Mouse (Mus musculus) intestine, postnatal 0 days (tissue): ENCODE results near the gene Gprasp2. TPM values are rescaled to one million over a fixed set of nuclear protein-coding genes. Genes with fewer than 3 reads are reported as not detected.
"Not testable (repeated sequence)": the region's sequence is repeated elsewhere in the genome, so short reads cannot be mapped to it uniquely, and the experiment has no call there.

Experiments used
- ATAC-seq: fragments of 200-750 bp; cut with Nextera tagmentation; 2 replicates; pipeline ENCODE4 v1.8.0; 2017; ENCODE audit warnings: mild to moderate bottlenecking, moderate TSS enrichment, moderate library complexity
- H3K27ac ChIP-seq: fragments of 300-500 bp; sonication (generic); 2 replicates; pipeline ENCODE4 v1.5.1; 2014; ENCODE audit warnings: mild to moderate bottlenecking, low read depth, low read length, moderate library complexity
- H3K27me3 ChIP-seq: fragments of 300-500 bp; sonication (generic); replicated peaks from 2 replicates; pipeline ENCODE4 v1.6.1; 2014; ENCODE audit warnings: low read length, mixed read lengths; ENCODE audit not compliant: control insufficient read depth, insufficient read depth
- H3K36me3 ChIP-seq: fragments of 300-500 bp; sonication (generic); 2 replicates; pipeline ENCODE4 v1.6.1; 2014; ENCODE audit warnings: mild to moderate bottlenecking, moderate library complexity; ENCODE audit not compliant: control insufficient read depth, insufficient read depth
- H3K4me1 ChIP-seq: fragments of 300-500 bp; sonication (generic); replicated peaks from 2 replicates; pipeline ENCODE4 v1.6.1; 2014; ENCODE audit warnings: antibody characterized with exemption, low read length, mixed read lengths; ENCODE audit not compliant: control insufficient read depth, insufficient read depth
- H3K4me2 ChIP-seq: fragments of 300-500 bp; sonication (generic); replicated peaks from 2 replicates; pipeline ENCODE4 v1.6.1; 2014; ENCODE audit warnings: low read depth, mild to moderate bottlenecking, moderate library complexity
- H3K4me3 ChIP-seq: fragments of 300-500 bp; sonication (generic); 2 replicates; pipeline ENCODE4 v1.5.1; 2014; ENCODE audit warnings: low read depth, low read length
- H3K9ac ChIP-seq: fragments of 300-500 bp; sonication (generic); 2 replicates; pipeline ENCODE4 v1.6.1; 2014; ENCODE audit warnings: mild to moderate bottlenecking, low read depth, low read length
- H3K9me3 ChIP-seq: fragments of 300-500 bp; sonication (generic); 2 replicates; pipeline ENCODE4 v1.6.1; 2016; ENCODE audit warnings: mixed run types; ENCODE audit not compliant: control insufficient read depth
- CTCF ChIP-seq: sonication (generic); IDR thresholded peaks from 2 replicates; pipeline ENCODE4 v1.5.1; 2016; ENCODE audit warnings: low read depth, mild to moderate bottlenecking, control low read depth, antibody characterized with exemption, moderate library complexity
- WGBS: fragments of 180-500 bp; shearing (Covaris S2); extraction: QIAGEN DNeasy Blood & Tissue Kit; methylation state at CpG from one replicate; pipeline ENCODE4 v1.1.7; 2014; 5-methylcytosine and 5-hydroxymethylcytosine counted together
- polyA plus RNA-seq: library from polyadenylated mRNA; unstranded; fragments of >200 nt; fragmentation: Nextera tagmentation; extraction: Ambion mirVana; gene quantifications from 2 replicates; pipeline ENCODE4 v1.2.1, GENCODE M21; 2015

Gene Gprasp2
- 4.7 and 5.6 TPM in 2 replicates for polyA plus RNA-seq

GRCm38 (mm10) chrX:135838521-135839360, at the start of gene Gprasp2:
TSS of gene Gprasp2 (plus strand) at chrX:135839034.
- Histone ChIP-seq H3K4me2 (peak within 1 kb of the TSS; percentile 63), H3K4me3 (peak within 1 kb of the TSS; percentile 28)
- not testable (repeated sequence) for H3K27ac ChIP-seq, H3K27me3 ChIP-seq, H3K4me1 ChIP-seq, H3K9ac ChIP-seq, H3K36me3 ChIP-seq, H3K9me3 ChIP-seq
- 21% methylated on average over 27 of the region's 32 CpGs for WGBS
- peak; percentile 13; the same call in 1 of the 2 replicates for ATAC-seq

- Histone ChIP-seq H3K4me3 (no peak overlapping the region), H3K27me3 (no peaks in the 10 kb centered on the region), H3K9me3 (no peaks in the 10 kb centered on the region), H3K36me3 (no peaks in the 10 kb centered on the region), H3K27ac (no peak overlapping the region), H3K9ac (no peak overlapping the region), H3K4me2 (no peak overlapping the region), H3K4me1 (no peaks in the 10 kb centered on the region)
- TF ChIP-seq CTCF = no peak
- ATAC-seq = no peak
Measured at GRCm38 (mm10) chrX:135791536-135791935, 47.3 kb upstream of the Gprasp2 start.

- no peaks in the 10 kb centered on the region for H3K4me1 ChIP-seq
- no peak overlapping the region for H3K9ac ChIP-seq
- no peak overlapping the region for H3K4me3 ChIP-seq
- H3K36me3 ChIP-seq = no peaks in the 10 kb centered on the region
- no peak overlapping the region for H3K4me2 ChIP-seq
- no peak for TF ChIP-seq CTCF
- H3K9me3 ChIP-seq = no peaks in the 10 kb centered on the region
- WGBS = 72% methylated on average over 6 of the region's 6 CpGs
- ATAC-seq = no peak
- H3K27ac ChIP-seq = no peak overlapping the region
- H3K27me3 ChIP-seq = no peaks in the 10 kb centered on the region
Measured at GRCm38 (mm10) chrX:135792326-135792725, 46.5 kb upstream of the Gprasp2 start.

GRCm38 (mm10) chrX:135795591-135796304, 43.1 kb upstream of the Gprasp2 start:
- H3K27me3 ChIP-seq, H3K36me3 ChIP-seq, H3K9ac ChIP-seq, H3K27ac ChIP-seq, H3K9me3 ChIP-seq, H3K4me1 ChIP-seq: not testable (repeated sequence)
- WGBS = 30% methylated on average over 25 of the region's 27 CpGs
- H3K4me2 ChIP-seq = peak overlapping the region; percentile 60
- ATAC-seq = peak; percentile 66
- peak overlapping the region; percentile 37 for H3K4me3 ChIP-seq

- Histone ChIP-seq H3K4me3 (peak overlapping the region; percentile 37), H3K4me2 (peak overlapping the region; percentile 60)
- H3K9ac ChIP-seq, H3K9me3 ChIP-seq, H3K4me1 ChIP-seq, H3K36me3 ChIP-seq, H3K27ac ChIP-seq, H3K27me3 ChIP-seq: not testable (repeated sequence)
- WGBS = 20% methylated on average over 24 of the region's 26 CpGs
- peak; percentile 22; the same call in 1 of the 2 replicates for ATAC-seq
Measured at GRCm38 (mm10) chrX:135796305-135797211, 42.3 kb upstream of the Gprasp2 start.

GRCm38 (mm10) chrX:135797212-135797644, 41.6 kb upstream of the Gprasp2 start, which contains the start of gene Bhlhb9:
TSS of gene Bhlhb9 (plus strand) at chrX:135797594.
- H3K36me3 ChIP-seq, H3K9me3 ChIP-seq, H3K27me3 ChIP-seq, H3K4me1 ChIP-seq, H3K27ac ChIP-seq, H3K9ac ChIP-seq: not testable (repeated sequence)
- WGBS = 9% methylated on average over 3 of the region's 5 CpGs
- H3K4me2 ChIP-seq = peak within 1 kb of the TSS; percentile 60
- TF ChIP-seq CTCF = peak; percentile 71
- peak; percentile 38; the same call in 1 of the 2 replicates for ATAC-seq
- peak within 1 kb of the TSS; percentile 37 for H3K4me3 ChIP-seq
